Mouse (Mus musculus) bone marrow, adult 2 months (tissue): ENCODE measurements at regions not wholly inside any gene's neighbourhood (a gene's known extent, or its start where the extent isn't known, plus 50 kb on each side); places are given as distances from the start of the nearest gene placed in this dataset.

Source experiments
- CTCF ChIP-seq: fragments of 200-500 bp; IDR thresholded peaks from 2 replicates; pipeline ENCODE4 v1.5.1; 2011; ENCODE audit warnings: low read length, control low read depth; ENCODE audit not compliant: control insufficient read depth, insufficient read depth
- POLR2A ChIP-seq: fragments of 200-500 bp; IDR thresholded peaks from 2 replicates; pipeline ENCODE4 v1.6.1; 2011; ENCODE audit warnings: low read depth, mild to moderate bottlenecking, control low read depth, low read length, borderline replicate concordance; ENCODE audit not compliant: control insufficient read depth

- no peak for TF ChIP-seq POLR2A
- no peak for TF ChIP-seq CTCF
Measured at GRCm38 (mm10) chr5:46980326-46980725, 1002.6 kb upstream of the Slit2 start.
